Mouse (Mus musculus) hindbrain, embryonic 10.5 days (tissue): ENCODE results near the gene Pex14. TPM values are rescaled to one million over a fixed set of nuclear protein-coding genes. Genes with fewer than 3 reads are reported as not detected.

ENCODE experiments used
- DNase-seq: peaks from one replicate; pipeline ENCODE4 v3.0.0-alpha.2; 2017; ENCODE audit warnings: low spot score
- H3K27ac ChIP-seq: fragments of 300-500 bp; sonication (generic); 2 replicates; pipeline ENCODE4 v1.5.1; 2016; ENCODE audit warnings: mild to moderate bottlenecking, moderate library complexity
- H3K27me3 ChIP-seq: fragments of 300-500 bp; sonication (generic); 2 replicates; pipeline ENCODE4 v1.6.1; 2016; ENCODE audit warnings: mild to moderate bottlenecking; ENCODE audit not compliant: poor library complexity, insufficient read depth, severe bottlenecking
- H3K36me3 ChIP-seq: fragments of 300-500 bp; sonication (generic); 2 replicates; pipeline ENCODE4 v1.6.1; 2016; ENCODE audit warnings: mild to moderate bottlenecking, moderate library complexity
- H3K4me1 ChIP-seq: fragments of 300-500 bp; sonication (generic); replicated peaks from 2 replicates; pipeline ENCODE4 v1.6.1; 2016; ENCODE audit warnings: mild to moderate bottlenecking
- H3K4me3 ChIP-seq: fragments of 300-500 bp; sonication (generic); 2 replicates; pipeline ENCODE4 v1.5.1; 2016; ENCODE audit warnings: mild to moderate bottlenecking, moderate library complexity
- H3K9me3 ChIP-seq: fragments of 300-500 bp; sonication (generic); 2 replicates; pipeline ENCODE4 v1.6.1; 2016; ENCODE audit warnings: mild to moderate bottlenecking, moderate library complexity
- WGBS: fragments of 180-500 bp; shearing (Covaris S2); methylation state at CpG from one replicate; pipeline ENCODE4 v1.1.7; 2016; 5-methylcytosine and 5-hydroxymethylcytosine counted together
- polyA plus RNA-seq: library from polyadenylated mRNA; unstranded; fragments of >200 nt; fragmentation: Nextera tagmentation; extraction: Ambion mirVana; gene quantifications from 2 replicates; pipeline ENCODE4 v1.2.1, GENCODE M21; 2016

Gene Pex14
- polyA plus RNA-seq, 1 experiment from 2014 or later: 60.8 TPM

- 81% methylated on average over 5 of the region's 5 CpGs for WGBS
- peaks cover 60% of the 10 kb centered on the region for H3K4me1 ChIP-seq
These were observed 130.8 kb downstream of the Pex14 start for GRCm38 (mm10) chr4:148968859-148969258.

GRCm38 (mm10) chr4:148966132-148966531 is 133.5 kb downstream of the Pex14 start:
- Histone ChIP-seq H3K9me3 (no peaks in the 10 kb centered on the region), H3K4me1 (peaks cover 40% of the 10 kb centered on the region), H3K27me3 (no peaks in the 10 kb centered on the region), H3K27ac (no peak overlapping the region), H3K36me3 (peaks cover 61% of the 10 kb centered on the region), H3K4me3 (no peak overlapping the region)
- 93% methylated on average over 5 of the region's 5 CpGs for WGBS
- no peak for DNase-seq

More at GRCm38 (mm10) chr4:148968859-148969258, 130.8 kb downstream of the Pex14 start:
- H3K27me3 ChIP-seq: no peaks in the 10 kb centered on the region
- no peak overlapping the region for H3K27ac ChIP-seq
- H3K36me3 ChIP-seq: peaks cover 35% of the 10 kb centered on the region
- no peak overlapping the region for H3K4me3 ChIP-seq
- no peak for DNase-seq
- H3K9me3 ChIP-seq: no peaks in the 10 kb centered on the region

DNA sequence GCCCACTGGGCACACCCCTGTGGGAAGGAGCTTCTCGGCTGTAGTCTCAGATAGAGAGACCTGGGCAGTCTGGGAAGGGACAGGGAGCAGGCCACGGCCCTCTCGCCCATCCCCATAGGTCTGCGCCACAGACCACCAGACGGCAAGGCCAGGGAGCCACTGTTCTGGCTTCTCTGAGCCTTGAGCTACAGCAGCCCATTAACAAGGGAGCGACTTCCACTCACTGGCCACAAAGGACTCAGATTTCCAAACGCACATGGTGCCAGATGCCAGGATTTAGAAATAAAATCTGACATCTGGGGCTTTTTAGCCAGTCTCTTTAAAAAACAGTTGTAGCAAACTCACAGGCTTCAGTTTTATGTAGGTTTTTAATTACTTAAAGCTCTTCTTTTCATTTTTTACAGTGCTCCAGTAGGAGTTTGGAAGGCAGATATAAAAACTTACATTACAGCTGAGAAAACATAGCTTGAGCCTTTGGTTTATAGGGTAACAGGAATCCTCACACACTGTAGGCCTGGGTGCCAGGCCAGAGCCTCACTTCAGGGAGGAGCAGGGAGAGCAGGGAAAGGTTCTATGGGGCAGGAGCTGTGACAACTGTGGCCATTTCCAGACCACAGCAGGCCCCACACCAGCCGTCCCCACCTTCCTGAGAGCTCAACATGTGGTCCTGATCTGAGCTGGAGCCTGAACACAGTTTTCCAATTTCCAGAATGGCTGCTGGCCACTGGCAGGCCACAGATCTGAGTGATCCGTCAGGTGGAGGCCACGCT is 134.9 kb downstream of the Pex14 start:
- H3K4me3 ChIP-seq: no peak overlapping the region
- no peak for DNase-seq
- H3K27ac ChIP-seq: peak overlapping the region; percentile 64; the same call in 1 of the 2 replicates
- H3K9me3 ChIP-seq: no peaks in the 10 kb centered on the region
- 85% methylated on average over 10 of the region's 10 CpGs for WGBS
- no peaks in the 10 kb centered on the region for H3K27me3 ChIP-seq
- H3K36me3 ChIP-seq: peaks cover 68% of the 10 kb centered on the region
- H3K4me1 ChIP-seq: peaks cover 33% of the 10 kb centered on the region

GRCm38 (mm10) chr4:148962096-148962495 is 137.6 kb downstream of the Pex14 start:
- H3K36me3 ChIP-seq: peaks cover 68% of the 10 kb centered on the region
- H3K27me3 ChIP-seq: no peaks in the 10 kb centered on the region
- peaks cover 29% of the 10 kb centered on the region for H3K4me1 ChIP-seq
- DNase-seq: no peak
- no peaks in the 10 kb centered on the region for H3K9me3 ChIP-seq
- no peak overlapping the region for H3K27ac ChIP-seq
- 82% methylated on average over 1 of the region's 1 CpGs for WGBS
- no peak overlapping the region for H3K4me3 ChIP-seq

DNA sequence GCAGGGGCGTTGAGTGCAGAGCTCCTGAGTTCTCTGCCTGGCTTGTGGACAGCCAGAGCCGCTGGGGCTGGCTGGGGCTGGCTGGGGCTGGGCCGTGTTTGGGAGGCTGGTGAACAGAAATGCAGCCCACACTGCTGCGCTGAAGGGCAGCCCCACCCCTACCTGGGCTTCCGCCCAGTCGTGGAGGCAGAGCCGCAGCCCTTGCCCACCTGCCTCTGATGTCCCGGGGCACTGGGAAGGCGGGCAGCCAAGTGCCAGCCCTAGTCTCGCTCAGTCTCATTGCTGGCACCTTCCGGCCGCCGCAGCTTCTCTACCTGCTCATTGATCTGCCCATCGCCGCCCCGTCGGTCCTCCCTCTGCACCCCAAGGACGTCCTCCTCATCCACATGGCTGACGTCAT is 138.6 kb downstream of the Pex14 start:
- H3K9me3 ChIP-seq: no peaks in the 10 kb centered on the region
- no peak for DNase-seq
- 0 out of 2 replicates have a peak, but pooled peaks cover 4% of the 10 kb centered on the region for H3K27me3 ChIP-seq
- no peak overlapping the region for H3K4me3 ChIP-seq
- H3K4me1 ChIP-seq: peaks cover 34% of the 10 kb centered on the region
- no peak overlapping the region for H3K27ac ChIP-seq
- WGBS: 96% methylated on average over 19 of the region's 19 CpGs
- H3K36me3 ChIP-seq: peaks cover 61% of the 10 kb centered on the region

DNA sequence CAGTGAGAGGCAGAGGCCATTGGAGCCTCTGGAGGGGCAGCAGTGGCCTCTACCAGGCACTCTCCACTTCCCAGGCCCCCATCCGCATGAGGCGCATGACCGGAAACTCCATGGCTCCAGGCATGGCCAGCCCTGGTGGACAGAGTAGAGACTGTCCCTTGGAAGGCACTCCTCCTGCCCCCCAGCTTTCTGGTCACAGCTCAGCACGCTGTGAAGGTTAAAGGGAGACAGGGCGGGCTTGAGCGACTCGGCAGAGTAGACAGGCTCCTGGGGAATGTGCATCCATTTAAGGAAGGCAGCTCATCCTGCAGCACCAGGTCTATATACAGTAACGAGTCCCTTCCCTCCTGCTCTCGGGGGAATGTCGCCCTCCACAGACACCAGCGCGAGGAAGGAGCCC is 139.7 kb downstream of the Pex14 start:
- peaks cover 14% of the 10 kb centered on the region for H3K27me3 ChIP-seq
- DNase-seq: no peak
- H3K27ac ChIP-seq: no peak overlapping the region; the same call in 1 of the 2 replicates
- H3K9me3 ChIP-seq: no peaks in the 10 kb centered on the region
- peaks cover 32% of the 10 kb centered on the region for H3K4me1 ChIP-seq
- no peak overlapping the region for H3K4me3 ChIP-seq
- peaks cover 52% of the 10 kb centered on the region for H3K36me3 ChIP-seq
- 79% methylated on average over 12 of the region's 12 CpGs for WGBS

GRCm38 (mm10) chr4:148955131-148955813 is 144.4 kb downstream of the Pex14 start:
- H3K4me3 ChIP-seq: no peak overlapping the region
- H3K27ac ChIP-seq: no peak overlapping the region
- H3K36me3 ChIP-seq: peaks cover 37% of the 10 kb centered on the region
- H3K4me1 ChIP-seq: peaks cover 45% of the 10 kb centered on the region
- 85% methylated on average over 14 of the region's 14 CpGs for WGBS
- no peaks in the 10 kb centered on the region for H3K9me3 ChIP-seq
- DNase-seq: no peak
- H3K27me3 ChIP-seq: peaks cover 61% of the 10 kb centered on the region

DNA sequence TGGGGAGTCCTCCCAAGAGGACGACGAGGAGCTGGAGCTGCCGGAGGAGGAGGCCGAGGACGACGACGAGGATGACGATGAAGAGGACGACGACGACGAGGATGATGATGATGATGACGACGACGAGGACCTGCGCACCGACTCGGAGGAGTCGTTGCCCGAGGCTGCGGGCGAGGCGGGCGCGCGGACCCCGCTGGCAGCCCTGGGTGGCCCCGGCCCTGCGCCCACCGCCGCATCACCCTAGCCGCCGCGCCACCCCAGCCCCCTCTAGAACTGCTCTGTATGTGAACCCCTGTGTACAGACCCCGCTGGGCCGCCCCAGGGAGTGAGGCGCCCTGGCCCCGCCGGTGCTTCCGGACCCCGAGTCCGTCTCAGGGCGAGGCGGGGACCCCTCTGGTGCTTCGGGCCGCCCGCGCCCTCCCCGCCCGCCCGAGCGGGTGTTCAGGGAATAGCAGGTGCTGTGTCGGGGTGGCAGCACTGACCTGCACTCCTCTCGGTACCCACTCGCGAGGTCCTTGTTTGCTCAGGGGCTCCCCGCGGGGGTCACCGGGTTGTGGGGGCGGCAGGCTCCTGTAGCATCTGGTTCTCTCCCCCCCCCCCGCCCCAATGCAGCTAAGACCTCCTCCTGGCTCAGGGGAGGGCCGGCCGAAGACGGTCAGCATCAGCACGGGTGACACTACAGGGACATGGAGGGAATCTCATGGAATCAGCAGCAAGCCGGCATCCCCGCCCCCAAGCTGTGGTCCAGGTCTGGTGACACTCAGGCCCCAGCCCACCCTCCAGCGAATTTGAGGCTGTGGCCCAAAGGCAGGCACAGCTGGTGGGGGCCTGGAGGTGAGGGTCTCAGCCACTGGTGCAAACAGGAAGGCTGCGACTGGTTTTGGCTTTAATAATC is 147.1 kb downstream of the Pex14 start:
- H3K9me3 ChIP-seq: no peaks in the 10 kb centered on the region
- H3K27ac ChIP-seq: peak overlapping the region; percentile 79
- peak overlapping the region; percentile 54 for H3K4me3 ChIP-seq
- peaks cover 63% of the 10 kb centered on the region for H3K4me1 ChIP-seq
- DNase-seq: peak; percentile 58
- peaks cover 54% of the 10 kb centered on the region for H3K36me3 ChIP-seq
- H3K27me3 ChIP-seq: peaks cover 88% of the 10 kb centered on the region
- WGBS: 7% methylated on average over 69 of the region's 69 CpGs

DNA sequence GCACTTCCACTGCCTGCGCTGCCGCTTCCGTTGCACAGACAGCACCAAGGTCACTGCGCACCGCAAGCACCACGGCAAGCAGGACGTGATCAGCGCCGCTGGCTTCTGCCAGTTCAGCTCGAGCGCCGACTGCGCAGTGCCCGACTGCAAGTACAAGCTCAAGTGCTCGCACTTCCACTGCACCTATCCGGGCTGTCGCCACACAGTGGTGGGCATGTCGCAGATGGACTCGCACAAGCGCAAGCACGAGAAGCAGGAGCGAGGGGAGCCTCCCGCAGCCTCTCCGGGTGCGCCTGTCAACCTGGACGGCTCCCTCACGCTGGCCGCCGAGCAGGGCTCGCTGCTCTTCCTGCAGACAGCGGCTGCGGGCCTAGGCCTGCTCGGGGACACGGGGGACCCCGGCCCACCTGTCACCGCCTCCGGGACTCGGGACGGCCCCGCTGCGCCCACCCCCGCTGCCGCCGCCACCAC is 147.8 kb downstream of the Pex14 start:
- Histone ChIP-seq H3K9me3 (no peaks in the 10 kb centered on the region), H3K36me3 (peaks cover 61% of the 10 kb centered on the region), H3K27ac (peak overlapping the region; percentile 79), H3K4me3 (peak overlapping the region; percentile 54), H3K4me1 (peaks cover 60% of the 10 kb centered on the region), H3K27me3 (peaks cover 95% of the 10 kb centered on the region)
- DNase-seq: peak; percentile 66
- 7% methylated on average over 44 of the region's 44 CpGs for WGBS

DNA sequence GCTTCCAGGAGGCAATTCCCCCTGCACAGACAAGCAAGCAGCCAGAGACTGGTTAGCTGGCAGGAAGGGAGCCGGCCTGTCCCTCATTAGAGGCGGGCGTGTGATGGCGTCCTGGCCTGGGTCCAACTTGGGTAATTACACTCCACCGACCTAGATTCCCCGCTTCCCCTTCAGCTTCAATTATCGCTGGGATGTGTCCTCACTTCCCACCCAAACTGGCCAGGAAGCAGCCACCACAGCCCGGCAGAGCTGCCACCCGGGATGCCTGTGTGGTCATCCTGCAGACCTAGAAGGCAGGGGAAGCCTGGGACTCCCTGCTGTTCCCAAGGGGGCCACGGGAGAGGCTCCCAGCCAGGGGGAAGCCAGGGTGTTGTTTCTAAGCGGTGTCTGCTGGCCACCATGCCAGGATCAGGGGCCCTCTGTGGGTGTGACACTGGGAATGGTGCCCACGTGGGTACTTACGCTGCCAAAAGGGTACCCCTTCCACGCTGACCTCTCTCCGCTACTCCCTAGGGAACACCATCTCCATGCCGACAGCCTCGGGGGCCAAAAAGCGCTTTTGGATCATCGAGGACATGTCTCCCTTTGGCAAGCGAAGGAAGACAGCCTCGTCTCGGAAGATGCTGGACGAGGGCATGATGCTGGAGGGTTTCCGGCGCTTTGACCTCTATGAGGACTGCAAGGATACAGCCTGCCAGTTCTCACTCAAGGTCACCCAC is 148.6 kb downstream of the Pex14 start:
- WGBS: 47% methylated on average over 25 of the region's 25 CpGs
- Histone ChIP-seq H3K4me1 (peaks cover 58% of the 10 kb centered on the region), H3K9me3 (no peaks in the 10 kb centered on the region), H3K27me3 (peaks cover 94% of the 10 kb centered on the region), H3K4me3 (peak overlapping the region; percentile 54), H3K27ac (peak overlapping the region; percentile 79; the same call in 1 of the 2 replicates), H3K36me3 (peaks cover 68% of the 10 kb centered on the region)
- DNase-seq: peak; percentile 24

- WGBS: 81% methylated on average over 6 of the region's 6 CpGs
- Histone ChIP-seq H3K27me3 (peaks cover 88% of the 10 kb centered on the region), H3K9me3 (no peaks in the 10 kb centered on the region), H3K4me1 (peaks cover 60% of the 10 kb centered on the region), H3K27ac (no peak overlapping the region), H3K36me3 (peaks cover 74% of the 10 kb centered on the region), H3K4me3 (no peak overlapping the region)
- DNase-seq: no peak
These were observed 149.2 kb downstream of the Pex14 start for GRCm38 (mm10) chr4:148950487-148950886.
